Comparison of ENCODE assay signal across 1 mouse cellular context in the genomic region with DNA sequence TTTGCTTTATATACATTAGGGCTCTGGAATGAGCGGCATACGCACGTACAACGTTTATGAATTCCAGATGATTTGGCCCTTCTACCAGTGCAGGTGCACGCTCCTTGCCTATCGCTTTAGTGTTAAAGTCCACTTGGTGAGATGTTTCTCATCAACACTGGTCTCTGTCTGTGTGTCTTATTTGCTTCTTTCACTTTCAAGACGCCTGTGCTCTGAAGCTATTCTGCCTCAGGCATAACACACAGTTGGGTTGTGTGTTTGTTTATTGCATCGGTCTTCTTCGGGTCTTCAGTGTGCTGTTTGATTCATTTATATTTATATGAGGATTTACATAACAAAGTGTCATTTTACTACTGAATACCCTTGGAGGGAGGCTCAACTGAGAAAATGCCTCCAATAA.
A peak's percentile ranks its signal among the peaks of the same experiment; 100 is the strongest.
TF ChIP-seq lines count a peak whose summit lies in the region.

No protein-coding gene starts in this region.

TF ChIP-seq in CH12.LX, 34 proteins besides CTCF, POLR2A, EP300 and RAD21:
- TF ChIP-seq MEF2A (IDR thresholded peaks at IDR 0.05; ENCODE audit: borderline replicate concordance, low read depth, low read length) (0 out of 2 replicates have a peak, but pooled peaks have one; percentile 15), JUN (IDR thresholded peaks at IDR 0.05; ENCODE audit: insufficient read depth, low read depth, low read length) (no peak), GABPA (IDR thresholded peaks at IDR 0.05; ENCODE audit: insufficient replicate concordance, low read depth, low read length) (no peak), USF2 (conservative IDR thresholded peaks at IDR 0.05; ENCODE audit: low read depth, low read length) (no peak), CHD1 (IDR thresholded peaks at IDR 0.05; ENCODE audit: low read depth, low read length) (peak; percentile 77; the same call in 1 of the 2 replicates), POLR2AphosphoS2 (IDR thresholded peaks at IDR 0.05; ENCODE audit: low read depth, low read length) (no peak), MAFK (IDR thresholded peaks at IDR 0.05; ENCODE audit: insufficient replicate concordance, low read length) (no peak), NELFE (IDR thresholded peaks at IDR 0.05; ENCODE audit: low read depth, low read length) (no peak), E2F4 (IDR thresholded peaks at IDR 0.05; ENCODE audit: insufficient replicate concordance, low read depth, low read length) (no peak), IRF4 (IDR thresholded peaks at IDR 0.05; ENCODE audit: low read depth, low read length) (peak; percentile 55; the same call in 1 of the 2 replicates), ELF1 (IDR thresholded peaks at IDR 0.05; ENCODE audit: low read depth, low read length) (no peak), ZC3H11A (IDR thresholded peaks at IDR 0.05; ENCODE audit: low read depth, low read length) (no peak), ZKSCAN1 (IDR thresholded peaks at IDR 0.05; ENCODE audit: borderline replicate concordance, low read depth, low read length) (no peak), KAT2A (IDR thresholded peaks at IDR 0.05; ENCODE audit: insufficient replicate concordance, low read length) (no peak), USF1 (IDR thresholded peaks at IDR 0.05; ENCODE audit: low read depth, low read length) (no peak), TCF12 (IDR thresholded peaks at IDR 0.05; ENCODE audit: low read depth, low read length) (0 out of 2 replicates have a peak, but pooled peaks have one; percentile 12), MAZ (IDR thresholded peaks at IDR 0.05; ENCODE audit: low read depth, low read length) (no peak), SIN3A (IDR thresholded peaks at IDR 0.05; ENCODE audit: low read length) (no peak), ETS1 (conservative IDR thresholded peaks at IDR 0.05; ENCODE audit: low read depth, low read length) (no peak), UBTF (IDR thresholded peaks at IDR 0.05; ENCODE audit: low read depth, low read length) (0 out of 2 replicates have a peak, but pooled peaks have one; percentile 14), RCOR1 (conservative IDR thresholded peaks at IDR 0.05; ENCODE audit: low read depth, low read length) (no peak), MXI1 (IDR thresholded peaks at IDR 0.05; ENCODE audit: low read depth, low read length) (no peak), PAX5 (IDR thresholded peaks at IDR 0.05; ENCODE audit: low read length) (no peak), MYC (IDR thresholded peaks at IDR 0.05; ENCODE audit: low read depth, low read length) (no peak), HCFC1 (IDR thresholded peaks at IDR 0.05; ENCODE audit: low read depth, low read length) (peak; percentile 6; the same call in 1 of the 2 replicates)
